Mouse (Mus musculus) bone marrow, adult 2 months (tissue): ENCODE results near the gene Phldb2.

Source experiments
- CTCF ChIP-seq: fragments of 200-500 bp; IDR thresholded peaks from 2 replicates; pipeline ENCODE4 v1.5.1; 2011; ENCODE audit warnings: low read length, control low read depth; ENCODE audit not compliant: control insufficient read depth, insufficient read depth
- POLR2A ChIP-seq: fragments of 200-500 bp; IDR thresholded peaks from 2 replicates; pipeline ENCODE4 v1.6.1; 2011; ENCODE audit warnings: low read depth, mild to moderate bottlenecking, control low read depth, low read length, borderline replicate concordance; ENCODE audit not compliant: control insufficient read depth

GRCm38 (mm10) chr16:45984610-45985606 is 31.5 kb upstream of the Phldb2 start:
- TF ChIP-seq POLR2A (no peak), CTCF (no peak)
